Mouse (Mus musculus) forebrain, embryonic 16.5 days (tissue): ENCODE results near the gene Sema3a. TPM values are rescaled to one million over a fixed set of nuclear protein-coding genes. Genes with fewer than 3 reads are reported as not detected.

Experiments
- ATAC-seq: fragments of 200-750 bp; cut with Nextera tagmentation; 2 replicates; pipeline ENCODE4 v1.8.0; 2017; ENCODE audit warnings: mild to moderate bottlenecking, moderate library complexity
- H3K27ac ChIP-seq: fragments of 300-500 bp; sonication (generic); 2 replicates; pipeline ENCODE4 v1.5.1; 2014; ENCODE audit warnings: low read length, control low read depth
- H3K27me3 ChIP-seq: fragments of 300-500 bp; sonication (generic); replicated peaks from 2 replicates; pipeline ENCODE4 v1.6.1; 2014; ENCODE audit warnings: low read length; ENCODE audit not compliant: control insufficient read depth, insufficient read depth
- H3K36me3 ChIP-seq: fragments of 300-500 bp; sonication (generic); 2 replicates; pipeline ENCODE4 v1.6.1; 2014; ENCODE audit not compliant: control insufficient read depth, insufficient read depth
- H3K4me1 ChIP-seq: fragments of 300-500 bp; sonication (generic); replicated peaks from 2 replicates; pipeline ENCODE4 v1.6.1; 2014; ENCODE audit warnings: low read length; ENCODE audit not compliant: control insufficient read depth, insufficient read depth
- H3K4me2 ChIP-seq: fragments of 300-500 bp; sonication (generic); 2 replicates; pipeline ENCODE4 v1.6.1; 2014; ENCODE audit warnings: mild to moderate bottlenecking, low read length, control low read depth
- H3K4me3 ChIP-seq: fragments of 300-500 bp; sonication (generic); replicated peaks from 2 replicates; pipeline ENCODE4 v1.5.1; 2014; ENCODE audit warnings: mild to moderate bottlenecking, low read length, control low read depth
- H3K9ac ChIP-seq: fragments of 300-500 bp; sonication (generic); replicated peaks from 2 replicates; pipeline ENCODE4 v1.6.1; 2014; ENCODE audit warnings: low read depth, low read length, control low read depth
- H3K9me3 ChIP-seq: fragments of 300-500 bp; sonication (generic); 2 replicates; pipeline ENCODE4 v1.6.1; 2016; ENCODE audit warnings: low read length; ENCODE audit not compliant: control insufficient read depth
- WGBS: fragments of 180-500 bp; shearing (Covaris S2); extraction: QIAGEN DNeasy Blood & Tissue Kit; methylation state at CpG from one replicate; pipeline ENCODE4 v1.1.7; 2014; 5-methylcytosine and 5-hydroxymethylcytosine counted together
- polyA plus RNA-seq: library from polyadenylated mRNA; unstranded; fragments of >200 nt; fragmentation: Nextera tagmentation; extraction: Ambion mirVana; gene quantifications from 2 replicates; pipeline ENCODE4 v1.2.1, GENCODE M21; 2015

Sema3a gene
- polyA plus RNA-seq, 1 experiment from 2014 or later: 22.1 TPM

DNA sequence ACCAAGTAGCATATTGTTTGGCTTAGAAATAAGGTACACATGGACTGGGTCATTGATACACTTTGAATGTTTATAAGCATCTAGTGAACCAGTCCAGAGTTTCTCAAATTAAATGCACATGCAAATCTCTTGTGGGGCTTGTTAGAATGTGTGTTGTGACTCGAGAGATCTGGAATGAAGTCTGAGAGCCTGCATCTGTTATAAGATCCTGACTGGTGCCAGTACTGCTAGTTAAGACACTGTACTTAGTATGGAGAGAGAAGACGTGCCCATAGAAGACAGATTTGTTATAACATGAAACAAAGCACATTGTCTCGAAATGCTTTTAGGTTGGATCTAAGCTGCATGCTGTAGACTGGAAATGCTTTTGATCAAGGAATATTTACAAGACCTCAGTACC lies 511.0 kb downstream of the Sema3a start:
- Histone ChIP-seq H3K4me2 (no peak overlapping the region), H3K9me3 (no peaks in the 10 kb centered on the region), H3K9ac (no peak overlapping the region), H3K36me3 (no peaks in the 10 kb centered on the region), H3K4me1 (no peaks in the 10 kb centered on the region), H3K27me3 (no peaks in the 10 kb centered on the region), H3K4me3 (no peak overlapping the region), H3K27ac (no peak overlapping the region)
- 34% methylated on average over 3 of the region's 3 CpGs for WGBS
- peak; percentile 89 for ATAC-seq
